Mouse (Mus musculus) liver, adult 2 months (tissue): Measurements from ENCODE around the gene Ubxn6. TPM values are rescaled to one million over a fixed set of nuclear protein-coding genes. Genes with fewer than 3 reads are reported as not detected.

Experiments used
- DNase-seq: peaks from one replicate; pipeline ENCODE4 v3.0.0-alpha.2; 2011; ENCODE audit warnings: low read depth, low spot score; ENCODE audit errors: extremely low read depth
- H3K27ac ChIP-seq: fragments of 200-500 bp; replicated peaks from 2 replicates; pipeline ENCODE4 v1.5.1; 2012; ENCODE audit warnings: low read depth, mild to moderate bottlenecking, control low read depth, inconsistent platforms, low read length; ENCODE audit not compliant: insufficient read depth
- H3K27me3 ChIP-seq: fragments of 200-500 bp; 2 replicates; pipeline ENCODE4 v1.6.1; 2012; ENCODE audit warnings: mild to moderate bottlenecking, moderate library complexity, low read length, inconsistent platforms; ENCODE audit not compliant: control insufficient read depth, insufficient read depth
- H3K36me3 ChIP-seq: fragments of 200-500 bp; 2 replicates; pipeline ENCODE4 v1.6.1; 2012; ENCODE audit warnings: low read length, inconsistent platforms; ENCODE audit not compliant: control insufficient read depth, insufficient read depth
- H3K4me1 ChIP-seq: fragments of 200-500 bp; 2 replicates; pipeline ENCODE4 v1.6.1; 2011; ENCODE audit warnings: low read length; ENCODE audit not compliant: control insufficient read depth, insufficient read depth
- H3K4me3 ChIP-seq: fragments of 200-500 bp; 2 replicates; pipeline ENCODE4 v1.5.1; 2011; ENCODE audit warnings: low read depth, mild to moderate bottlenecking, control low read depth, low read length, moderate library complexity; ENCODE audit not compliant: insufficient read depth
- H3K79me2 ChIP-seq: fragments of 200-500 bp; 2 replicates; pipeline ENCODE4 v1.6.1; 2012; ENCODE audit warnings: inconsistent platforms, mild to moderate bottlenecking, low read length, moderate library complexity; ENCODE audit not compliant: control insufficient read depth, insufficient read depth
- H3K9ac ChIP-seq: fragments of 200-500 bp; 2 replicates; pipeline ENCODE4 v1.6.1; 2012; ENCODE audit warnings: low read depth, mild to moderate bottlenecking, control low read depth, inconsistent platforms, low read length
- CTCF ChIP-seq: fragments of 200-500 bp; IDR thresholded peaks from 2 replicates; pipeline ENCODE4 v1.5.1; 2011; ENCODE audit warnings: low read depth, low read length, control low read depth
- POLR2A ChIP-seq: fragments of 200-500 bp; IDR thresholded peaks from 2 replicates; pipeline ENCODE4 v1.6.1; 2011; ENCODE audit warnings: low read length, control low read depth; ENCODE audit not compliant: insufficient read depth; ENCODE audit errors: extremely low read depth
- WGBS: fragments of 180-500 bp; shearing (Covaris S2); methylation state at CpG from one replicate; pipeline ENCODE4 v1.1.7; 2018; 5-methylcytosine and 5-hydroxymethylcytosine counted together
- polyA plus RNA-seq: library from polyadenylated mRNA; depleted of rRNA; stranded (reverse); fragments of >200 nt; gene quantifications from 2 replicates; pipeline ENCODE4 v1.2.3, GENCODE M21; 2012
- total RNA-seq: library from RNA; depleted of rRNA; stranded (reverse); fragments of >200 nt; gene quantifications from 2 replicates; pipeline ENCODE4 v1.2.3, GENCODE M21; 2014

Ubxn6 gene
- total and polyA plus RNA-seq, 2 experiments, result 34.9 to 55.8 TPM

- Histone ChIP-seq H3K4me1 (peaks cover 14% of the 10 kb centered on the region), H3K27ac (no peak overlapping the region), H3K9ac (no peak overlapping the region), H3K4me3 (no peak overlapping the region), H3K79me2 (peaks cover 23% of the 10 kb centered on the region), H3K27me3 (no peaks in the 10 kb centered on the region), H3K36me3 (no peaks in the 10 kb centered on the region)
- DNase-seq, result no peak
- 87% methylated on average over 8 of the region's 8 CpGs for WGBS
- TF ChIP-seq POLR2A (no peak), CTCF (no peak)
These were observed 36.1 kb downstream of the Ubxn6 start for GRCm38 (mm10) chr17:56038583-56039261.

DNA sequence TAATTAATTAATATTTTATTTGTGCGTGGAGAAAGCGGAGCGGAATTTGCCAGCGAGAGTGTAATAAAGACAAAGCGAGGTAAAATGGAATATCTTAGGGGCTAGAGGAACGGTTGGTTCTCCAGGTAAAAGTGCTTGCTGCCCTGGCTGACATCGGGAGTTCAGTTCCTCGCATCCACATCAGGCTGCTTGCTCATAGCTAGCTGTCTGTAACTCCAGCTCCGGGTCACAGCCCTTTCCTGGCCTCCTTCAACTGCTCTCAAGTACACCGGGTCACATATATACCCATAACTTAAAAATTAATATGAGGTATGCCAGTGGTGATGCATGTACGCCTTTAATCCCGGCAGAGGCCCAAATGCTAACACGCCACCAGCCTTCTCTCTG is 37.9 kb downstream of the Ubxn6 start:
- Histone ChIP-seq H3K27me3 (no peaks in the 10 kb centered on the region), H3K4me1 (peaks cover 27% of the 10 kb centered on the region), H3K9ac (no peak overlapping the region), H3K27ac (no peak overlapping the region), H3K36me3 (no peaks in the 10 kb centered on the region), H3K79me2 (peaks cover 37% of the 10 kb centered on the region), H3K4me3 (peak overlapping the region; percentile 4)
- TF ChIP-seq CTCF, result no peak
- no peak for TF ChIP-seq POLR2A
- WGBS, result 37% methylated on average over 13 of the region's 13 CpGs
- DNase-seq, result no peak

DNA sequence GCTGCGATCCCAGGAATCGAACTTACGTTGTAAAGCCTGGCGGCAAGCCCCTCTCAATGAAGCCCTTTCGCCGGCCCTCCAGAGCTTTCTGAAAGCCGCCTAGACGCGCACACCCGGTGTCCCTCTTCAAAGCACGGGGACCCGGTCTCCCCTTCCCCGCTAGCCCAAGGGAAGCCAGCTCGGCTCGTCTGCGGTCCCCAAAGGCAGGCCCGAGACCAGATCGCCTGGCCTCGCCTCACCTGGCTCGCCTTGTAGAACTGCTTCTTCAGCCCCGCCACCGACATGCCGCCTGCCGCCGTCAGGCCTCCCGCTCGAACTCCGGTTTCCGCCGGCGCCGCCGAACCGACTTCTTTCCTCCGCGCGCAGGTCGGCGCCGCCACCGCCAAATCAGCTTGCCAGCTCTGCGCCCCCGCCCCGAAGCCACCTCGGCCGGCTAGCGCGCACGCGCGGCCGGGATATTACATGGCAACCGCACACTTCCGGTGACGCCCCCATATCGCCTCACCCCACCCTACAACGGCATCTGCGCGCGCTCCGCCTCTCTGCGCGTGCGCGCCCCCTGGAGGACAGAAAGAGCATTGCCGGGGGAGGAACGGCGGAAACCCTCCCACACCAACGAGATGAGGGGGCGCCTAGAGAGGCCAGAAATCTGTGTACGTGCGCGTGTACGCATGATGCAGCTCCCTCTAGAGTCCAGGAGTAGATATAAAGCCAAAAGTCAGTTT is 38.5 kb downstream of the Ubxn6 start, which contains the start of gene Sh3gl1:
Gene Sh3gl1, minus strand, starts transcription at position 460 of the 725 bp plus-strand sequence.
- Histone ChIP-seq H3K79me2 (peaks cover 39% of the 10 kb centered on the region), H3K36me3 (no peaks in the 10 kb centered on the region), H3K27ac (peak within 1 kb of the TSS; percentile 83), H3K27me3 (no peaks in the 10 kb centered on the region), H3K9ac (peak within 1 kb of the TSS; percentile 93), H3K4me3 (peak within 1 kb of the TSS; percentile 83), H3K4me1 (peaks cover 28% of the 10 kb centered on the region)
- WGBS, result under 1% methylated on average over 74 of the region's 74 CpGs
- peak; percentile 86 for DNase-seq
- peak; percentile 96 for TF ChIP-seq CTCF
- peak; percentile 86 for TF ChIP-seq POLR2A

- no peak overlapping the region; the same call in 1 of the 2 replicates for H3K4me3 ChIP-seq
- DNase-seq, result no peak
- H3K36me3 ChIP-seq, result no peaks in the 10 kb centered on the region
- peaks cover 49% of the 10 kb centered on the region for H3K79me2 ChIP-seq
- no peak for TF ChIP-seq POLR2A
- TF ChIP-seq CTCF, result no peak
- no peaks in the 10 kb centered on the region for H3K27me3 ChIP-seq
- 41% methylated on average over 4 of the region's 4 CpGs for WGBS
- H3K9ac ChIP-seq, result peak overlapping the region; percentile 14; the same call in 1 of the 2 replicates
- H3K27ac ChIP-seq, result peak overlapping the region; percentile 30
- H3K4me1 ChIP-seq, result peaks cover 29% of the 10 kb centered on the region
These were observed 39.6 kb downstream of the Ubxn6 start for GRCm38 (mm10) chr17:56035216-56035615.

DNA sequence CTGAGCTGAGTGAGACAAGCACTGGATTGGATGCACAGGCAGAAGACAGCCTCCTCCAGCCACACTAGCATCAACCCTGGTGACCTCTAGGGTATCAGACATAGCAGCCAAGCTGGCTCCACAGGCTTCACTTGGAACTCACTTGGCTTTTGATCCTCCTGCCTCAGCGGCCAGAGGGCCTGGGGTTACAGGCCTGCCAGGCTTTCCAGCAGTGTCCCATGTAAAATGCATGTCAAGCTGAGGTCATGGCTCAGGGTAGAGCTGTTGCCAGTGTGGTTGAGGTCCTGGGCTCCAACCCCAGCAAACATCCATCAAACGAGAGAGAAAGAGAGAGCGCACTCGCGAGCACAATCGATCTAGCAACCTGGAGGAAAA is 40.1 kb downstream of the Ubxn6 start:
- no peak overlapping the region for H3K4me3 ChIP-seq
- H3K9ac ChIP-seq, result peak overlapping the region; percentile 14; the same call in 1 of the 2 replicates
- H3K79me2 ChIP-seq, result peaks cover 51% of the 10 kb centered on the region
- peak; percentile 53 for DNase-seq
- H3K27me3 ChIP-seq, result no peaks in the 10 kb centered on the region
- 23% methylated on average over 6 of the region's 6 CpGs for WGBS
- H3K27ac ChIP-seq, result peak overlapping the region; percentile 30
- peaks cover 29% of the 10 kb centered on the region for H3K4me1 ChIP-seq
- no peaks in the 10 kb centered on the region for H3K36me3 ChIP-seq
- TF ChIP-seq CTCF (no peak), POLR2A (no peak)
